Mouse (Mus musculus): Measurements from ENCODE around the gene Ttc13. TPM values are rescaled to one million over a fixed set of nuclear protein-coding genes. Genes with fewer than 3 reads are reported as not detected.

The Ttc13 gene
- polyA plus RNA-seq, 1 experiment from 2014 or later, result 43.0 TPM

- no peak for ATAC-seq (ENCODE audit: low read depth)
- Histone ChIP-seq H3K27me3 (ENCODE audit: control insufficient read depth, insufficient read depth, low read depth, low read length) (no peaks in the 10 kb centered on the region), H3K36me3 (ENCODE audit: control insufficient read depth, insufficient read depth, low read length) (peaks cover 13% of the 10 kb centered on the region), H3K4me3 (ENCODE audit: low read length) (no peak overlapping the region), H3K9me3 (ENCODE audit: control insufficient read depth, low read length) (no peaks in the 10 kb centered on the region), H3K4me2 (ENCODE audit: low read depth, low read length) (no peak overlapping the region), H3K9ac (ENCODE audit: low read length) (no peak overlapping the region), H3K4me1 (replicated peaks; ENCODE audit: control insufficient read depth, insufficient read depth, low read length) (no peaks in the 10 kb centered on the region), H3K27ac (ENCODE audit: low read length) (no peak overlapping the region)
- WGBS, result 71% methylated on average over 3 of the region's 3 CpGs
Measured at GRCm38 (mm10) chr8:124668798-124669197, 53.0 kb downstream of the Ttc13 start.

GRCm38 (mm10) chr8:124664414-124664813, 57.4 kb downstream of the Ttc13 start:
- Histone ChIP-seq H3K9me3 (ENCODE audit: control insufficient read depth, low read length) (no peaks in the 10 kb centered on the region), H3K36me3 (ENCODE audit: control insufficient read depth, insufficient read depth, low read length) (no peaks in the 10 kb centered on the region), H3K4me1 (replicated peaks; ENCODE audit: control insufficient read depth, insufficient read depth, low read length) (peaks cover 29% of the 10 kb centered on the region), H3K4me3 (ENCODE audit: low read length) (no peak overlapping the region), H3K27me3 (ENCODE audit: control insufficient read depth, insufficient read depth, low read depth, low read length) (no peaks in the 10 kb centered on the region), H3K9ac (ENCODE audit: low read length) (no peak overlapping the region), H3K27ac (ENCODE audit: low read length) (no peak overlapping the region), H3K4me2 (ENCODE audit: low read depth, low read length) (no peak overlapping the region)
- no peak for ATAC-seq (ENCODE audit: low read depth)
- 58% methylated on average over 3 of the region's 3 CpGs for WGBS

GRCm38 (mm10) chr8:124663874-124664230, 57.9 kb downstream of the Ttc13 start:
- Histone ChIP-seq H3K36me3 (ENCODE audit: control insufficient read depth, insufficient read depth, low read length) (no peaks in the 10 kb centered on the region), H3K27me3 (ENCODE audit: control insufficient read depth, insufficient read depth, low read depth, low read length) (no peaks in the 10 kb centered on the region), H3K27ac (ENCODE audit: low read length) (peak overlapping the region; percentile 91), H3K4me1 (replicated peaks; ENCODE audit: control insufficient read depth, insufficient read depth, low read length) (peaks cover 29% of the 10 kb centered on the region), H3K4me2 (ENCODE audit: low read depth, low read length) (peak overlapping the region; percentile 85), H3K9ac (ENCODE audit: low read length) (peak overlapping the region; percentile 96; the same call in 1 of the 2 replicates), H3K4me3 (ENCODE audit: low read length) (peak overlapping the region; percentile 88), H3K9me3 (ENCODE audit: control insufficient read depth, low read length) (no peaks in the 10 kb centered on the region)
- WGBS, result 51% methylated on average over 4 of the region's 4 CpGs
- ATAC-seq (ENCODE audit: low read depth), result no peak

GRCm38 (mm10) chr8:124663112-124663873, 58.5 kb downstream of the Ttc13 start, which contains the start of gene 2310022B05Rik:
Gene 2310022B05Rik, minus strand, starts transcription at chr8:124663369.
- Histone ChIP-seq H3K4me1 (replicated peaks; ENCODE audit: control insufficient read depth, insufficient read depth, low read length) (peaks cover 34% of the 10 kb centered on the region), H3K4me3 (ENCODE audit: low read length) (peak within 1 kb of the TSS; percentile 88), H3K4me2 (ENCODE audit: low read depth, low read length) (peak within 1 kb of the TSS; percentile 85), H3K27me3 (ENCODE audit: control insufficient read depth, insufficient read depth, low read depth, low read length) (no peaks in the 10 kb centered on the region), H3K9me3 (ENCODE audit: control insufficient read depth, low read length) (no peaks in the 10 kb centered on the region), H3K36me3 (ENCODE audit: control insufficient read depth, insufficient read depth, low read length) (no peaks in the 10 kb centered on the region), H3K9ac (ENCODE audit: low read length) (peak within 1 kb of the TSS; percentile 96), H3K27ac (ENCODE audit: low read length) (peak within 1 kb of the TSS; percentile 91)
- 1% methylated on average over 51 of the region's 69 CpGs for WGBS
- ATAC-seq (ENCODE audit: low read depth), result peak; percentile 96

- peak overlapping the region; percentile 96 for H3K9ac ChIP-seq (ENCODE audit: low read length)
- ATAC-seq (ENCODE audit: low read depth), result peak; percentile 40
- H3K4me2 ChIP-seq (ENCODE audit: low read depth, low read length), result peak overlapping the region; percentile 85
- H3K4me1 ChIP-seq (replicated peaks; ENCODE audit: control insufficient read depth, insufficient read depth, low read length), result peaks cover 36% of the 10 kb centered on the region
- H3K4me3 ChIP-seq (ENCODE audit: low read length), result peak overlapping the region; percentile 88
- peak overlapping the region; percentile 91 for H3K27ac ChIP-seq (ENCODE audit: low read length)
- no peaks in the 10 kb centered on the region for H3K9me3 ChIP-seq (ENCODE audit: control insufficient read depth, low read length)
- 1% methylated on average over 49 of the region's 49 CpGs for WGBS
- no peaks in the 10 kb centered on the region for H3K36me3 ChIP-seq (ENCODE audit: control insufficient read depth, insufficient read depth, low read length)
- no peaks in the 10 kb centered on the region for H3K27me3 ChIP-seq (ENCODE audit: control insufficient read depth, insufficient read depth, low read depth, low read length)
Measured at GRCm38 (mm10) chr8:124662446-124663111, 59.2 kb downstream of the Ttc13 start.

GRCm38 (mm10) chr8:124661781-124662180, 60.0 kb downstream of the Ttc13 start:
- whole genome bisulfite sequencing, result 10% methylated on average over 9 of the region's 9 CpGs
- peaks cover 36% of the 10 kb centered on the region for H3K4me1 ChIP-seq (replicated peaks; ENCODE audit: control insufficient read depth, insufficient read depth, low read length)
- peak overlapping the region; percentile 88 for H3K4me3 ChIP-seq (ENCODE audit: low read length)
- H3K36me3 ChIP-seq (ENCODE audit: control insufficient read depth, insufficient read depth, low read length), result no peaks in the 10 kb centered on the region
- H3K9ac ChIP-seq (ENCODE audit: low read length), result peak overlapping the region; percentile 96
- no peaks in the 10 kb centered on the region for H3K27me3 ChIP-seq (ENCODE audit: control insufficient read depth, insufficient read depth, low read depth, low read length)
- ATAC-seq (ENCODE audit: low read depth), result no peak
- no peaks in the 10 kb centered on the region for H3K9me3 ChIP-seq (ENCODE audit: control insufficient read depth, low read length)
- H3K4me2 ChIP-seq (ENCODE audit: low read depth, low read length), result peak overlapping the region; percentile 85
- H3K27ac ChIP-seq (ENCODE audit: low read length), result peak overlapping the region; percentile 91

- H3K36me3 ChIP-seq (ENCODE audit: control insufficient read depth, insufficient read depth, low read length), result no peaks in the 10 kb centered on the region; the same call in 1 of the 2 replicates
- no peaks in the 10 kb centered on the region for H3K9me3 ChIP-seq (ENCODE audit: control insufficient read depth, low read length)
- H3K27ac ChIP-seq (ENCODE audit: low read length), result peak overlapping the region; percentile 34; the same call in 1 of the 2 replicates
- H3K4me3 ChIP-seq (ENCODE audit: low read length), result no peak overlapping the region
- H3K4me2 ChIP-seq (ENCODE audit: low read depth, low read length), result peak overlapping the region; percentile 4; the same call in 1 of the 2 replicates
- no peaks in the 10 kb centered on the region for H3K27me3 ChIP-seq (ENCODE audit: control insufficient read depth, insufficient read depth, low read depth, low read length)
- H3K9ac ChIP-seq (ENCODE audit: low read length), result peak overlapping the region; percentile 10; the same call in 1 of the 2 replicates
- ATAC-seq (ENCODE audit: low read depth), result peak; percentile 15; the same call in 1 of the 2 replicates
- 14% methylated on average over 2 of the region's 2 CpGs for WGBS
- peaks cover 49% of the 10 kb centered on the region for H3K4me1 ChIP-seq (replicated peaks; ENCODE audit: control insufficient read depth, insufficient read depth, low read length)
Measured at GRCm38 (mm10) chr8:124658415-124658814, 63.4 kb downstream of the Ttc13 start.

- no peak for ATAC-seq (ENCODE audit: low read depth)
- Histone ChIP-seq H3K27ac (ENCODE audit: low read length) (peak overlapping the region; percentile 34; the same call in 1 of the 2 replicates), H3K9ac (ENCODE audit: low read length) (no peak overlapping the region), H3K9me3 (ENCODE audit: control insufficient read depth, low read length) (no peaks in the 10 kb centered on the region), H3K4me2 (ENCODE audit: low read depth, low read length) (no peak overlapping the region), H3K4me1 (replicated peaks; ENCODE audit: control insufficient read depth, insufficient read depth, low read length) (peaks cover 53% of the 10 kb centered on the region), H3K27me3 (ENCODE audit: control insufficient read depth, insufficient read depth, low read depth, low read length) (no peaks in the 10 kb centered on the region), H3K4me3 (ENCODE audit: low read length) (no peak overlapping the region), H3K36me3 (ENCODE audit: control insufficient read depth, insufficient read depth, low read length) (no peaks in the 10 kb centered on the region; the same call in 1 of the 2 replicates)
- 60% methylated on average over 7 of the region's 7 CpGs for WGBS
Measured at GRCm38 (mm10) chr8:124657961-124658360, 63.8 kb downstream of the Ttc13 start.
